Mouse (Mus musculus) retina, adult 2 months (tissue): ENCODE data around the gene Manbal.

Source experiments
- DNase-seq: peaks from one replicate; pipeline ENCODE4 v3.0.0-alpha.2; 2012; ENCODE audit warnings: low read depth, low spot score

Gene Manbal

DNA sequence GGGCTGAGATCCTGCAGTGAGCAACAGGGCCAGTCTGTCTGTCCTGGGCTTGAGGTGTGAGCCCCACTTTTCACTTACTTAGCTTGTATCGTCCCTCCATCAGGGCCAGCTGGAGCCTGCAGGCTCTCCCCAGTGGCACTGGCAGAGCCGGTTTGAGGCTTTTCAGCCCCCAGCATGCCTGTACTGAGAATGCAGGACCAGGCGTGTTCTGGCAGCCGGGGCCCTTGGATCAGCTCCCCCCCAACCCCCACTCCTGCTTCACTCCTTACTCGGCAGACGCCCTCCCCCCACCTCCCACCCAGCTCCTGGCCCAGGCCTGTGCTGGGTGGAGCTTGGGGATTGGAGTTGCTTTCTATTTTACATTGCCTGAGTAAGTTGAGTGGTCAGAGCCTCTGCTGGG, 67.1 kb downstream of the Manbal start:
- no peak for DNase-seq

DNA sequence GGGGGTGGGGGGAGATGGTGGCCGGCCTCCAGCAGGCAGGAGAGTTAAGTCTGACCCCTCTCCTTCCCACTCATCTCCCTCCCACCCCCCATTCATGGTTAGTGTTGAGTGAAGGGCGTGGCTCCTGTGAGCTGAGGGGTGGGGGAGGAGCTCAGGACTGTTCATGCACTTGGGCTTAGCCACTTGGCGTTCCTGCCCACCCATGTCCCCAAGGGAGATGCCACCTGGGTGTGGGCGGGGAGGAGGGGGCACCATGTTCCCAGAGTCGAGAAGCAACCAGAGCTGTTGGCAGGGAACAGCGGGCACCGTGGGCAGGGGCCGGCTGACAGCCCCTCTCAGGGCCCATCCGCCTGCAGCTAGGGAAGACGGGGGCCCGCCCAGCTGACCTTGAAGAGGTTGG, 69.1 kb downstream of the Manbal start:
- no peak for DNase-seq

DNA sequence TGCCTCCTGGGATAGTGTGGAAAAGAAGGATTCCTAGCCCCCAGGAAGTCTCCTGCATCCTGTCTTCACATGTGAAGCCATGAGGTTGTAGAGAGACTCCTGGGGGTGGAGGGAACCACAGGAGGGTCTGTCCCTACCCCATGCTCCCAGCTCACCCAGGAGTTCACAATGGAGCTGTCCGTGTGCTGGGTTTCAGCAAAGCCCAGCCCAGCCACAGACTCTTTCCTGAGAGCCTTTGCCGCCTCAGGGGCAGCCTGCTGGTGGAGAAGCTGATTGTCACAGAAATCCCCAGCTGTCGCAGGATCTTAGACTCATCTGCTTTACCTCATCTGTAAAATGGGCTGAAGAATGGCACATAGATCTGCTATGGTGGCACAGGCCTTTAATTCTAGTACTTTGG, 69.7 kb downstream of the Manbal start:
- no peak for DNase-seq

DNA sequence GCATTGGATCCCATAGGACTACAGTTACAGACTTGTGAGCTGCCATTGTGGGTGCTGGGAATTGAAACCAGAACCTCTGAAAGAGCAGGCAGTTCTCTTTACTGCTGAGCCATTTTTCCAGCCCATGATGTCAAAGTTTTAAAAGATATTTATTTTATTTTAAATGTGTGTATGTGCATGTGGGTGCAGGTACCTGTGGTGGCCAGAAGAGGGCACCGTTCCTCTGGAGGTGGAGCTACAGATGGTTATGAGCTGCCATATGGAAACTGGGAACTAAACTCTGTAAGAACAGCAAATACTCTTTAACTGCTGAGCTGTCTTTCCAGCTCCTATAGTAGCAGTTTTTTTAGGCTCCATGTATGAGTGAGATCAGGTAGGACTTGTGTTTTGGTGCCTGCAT, 74.0 kb downstream of the Manbal start:
- no peak for DNase-seq
